Mouse (Mus musculus) bone marrow macrophage, adult 2 months (primary cell): ENCODE data around the gene Prr15l. TPM values are rescaled to one million over a fixed set of nuclear protein-coding genes. Genes with fewer than 3 reads are reported as not detected.

Source experiments
- H3K27ac ChIP-seq: 2 replicates; pipeline ENCODE4 v1.5.1; 2012; ENCODE audit warnings: low read depth, low read length; ENCODE audit not compliant: insufficient read depth
- H3K4me1 ChIP-seq: 2 replicates; pipeline ENCODE4 v1.6.1; 2012; ENCODE audit warnings: low read length; ENCODE audit not compliant: control insufficient read depth, insufficient read depth
- H3K4me3 ChIP-seq: 2 replicates; pipeline ENCODE4 v1.5.1; 2012; ENCODE audit warnings: mild to moderate bottlenecking, low read length, moderate library complexity; ENCODE audit not compliant: insufficient read depth
- CTCF ChIP-seq: IDR thresholded peaks from 2 replicates; pipeline ENCODE4 v1.5.1; 2012; ENCODE audit warnings: low read depth, mild to moderate bottlenecking, low read length, moderate library complexity
- POLR2A ChIP-seq: IDR thresholded peaks from 2 replicates; pipeline ENCODE4 v1.6.1; 2012; ENCODE audit warnings: mild to moderate bottlenecking, low read depth, low read length, borderline replicate concordance
- polyA plus RNA-seq: library from polyadenylated mRNA; stranded (reverse); fragments of >200 nt; gene quantifications from 2 replicates; pipeline ENCODE4 v1.2.4, GENCODE M21; 2012; ENCODE audit not compliant: missing spikeins, insufficient read depth, insufficient read length

Gene Prr15l
- polyA plus RNA-seq, 1 experiment = not detected

- TF ChIP-seq CTCF (no peak), POLR2A (no peak)
- Histone ChIP-seq H3K27ac (no peak overlapping the region), H3K4me1 (peaks cover 5% of the 10 kb centered on the region), H3K4me3 (no peak overlapping the region)
These were observed 53.6 kb downstream of the Prr15l start for GRCm38 (mm10) chr11:96981461-96981860.

- Histone ChIP-seq H3K4me1 (peaks cover 5% of the 10 kb centered on the region), H3K27ac (no peak overlapping the region), H3K4me3 (no peak overlapping the region)
- TF ChIP-seq CTCF (peak; percentile 75), POLR2A (no peak)
These were observed 54.5 kb downstream of the Prr15l start for GRCm38 (mm10) chr11:96982355-96982754.

GRCm38 (mm10) chr11:96982859-96983258, 55.0 kb downstream of the Prr15l start, which contains the start of gene Sp2:
Sp2 (minus strand) TSS chr11:96982959.
- H3K4me3 ChIP-seq = no peak within 1 kb of the TSS
- peaks cover 6% of the 10 kb centered on the region for H3K4me1 ChIP-seq
- no peak within 1 kb of the TSS for H3K27ac ChIP-seq
- no peak for TF ChIP-seq POLR2A
- no peak for TF ChIP-seq CTCF

GRCm38 (mm10) chr11:96984903-96985302, 57.0 kb downstream of the Prr15l start:
- Histone ChIP-seq H3K4me1 (peaks cover 7% of the 10 kb centered on the region), H3K27ac (no peak overlapping the region), H3K4me3 (no peak overlapping the region)
- TF ChIP-seq CTCF (no peak), POLR2A (no peak)

GRCm38 (mm10) chr11:96986463-96986862, 58.6 kb downstream of the Prr15l start:
- Histone ChIP-seq H3K4me3 (no peak overlapping the region), H3K27ac (no peak overlapping the region), H3K4me1 (peaks cover 7% of the 10 kb centered on the region)
- no peak for TF ChIP-seq CTCF
- TF ChIP-seq POLR2A = no peak

Other genes starting within 250 kb of the Prr15l start
- gene Snx11, start 150.5 kb upstream of the Prr15l start, polyA plus RNA-seq = 37.0 and 37.8 TPM in 2 replicates
- gene Cbx1, start 139.0 kb upstream of the Prr15l start, polyA plus RNA-seq = 51.4 and 57.5 TPM in 2 replicates
- 105 and 106 TPM in 2 replicates for gene Nfe2l1, start 98.1 kb upstream of the Prr15l start, polyA plus RNA-seq
- gene Copz2, start 78.2 kb upstream of the Prr15l start, polyA plus RNA-seq = 20.2 and 24.7 TPM in 2 replicates
- 26.3 and 30.0 TPM in 2 replicates for gene Cdk5rap3, start 11.6 kb upstream of the Prr15l start, polyA plus RNA-seq
- 17.5 and 18.1 TPM in 2 replicates for gene Pnpo, start 15.9 kb downstream of the Prr15l start, polyA plus RNA-seq
- 18.1 and 22.3 TPM in 2 replicates for gene Sp2, start 54.9 kb downstream of the Prr15l start, polyA plus RNA-seq
- 0.31 and 0.37 TPM in 2 replicates for gene Sp6, start 85.3 kb downstream of the Prr15l start, polyA plus RNA-seq
- 1.5 and 2.2 TPM in 2 replicates for gene Scrn2, start 101.8 kb downstream of the Prr15l start, polyA plus RNA-seq
- gene Lrrc46, start 113.3 kb downstream of the Prr15l start, polyA plus RNA-seq = not detected in 2 replicates
- 32.2 and 34.0 TPM in 2 replicates for gene Mrpl10, start 113.5 kb downstream of the Prr15l start, polyA plus RNA-seq
- gene Osbpl7, start 122.5 kb downstream of the Prr15l start, polyA plus RNA-seq = 8.5 and 9.2 TPM in 2 replicates
- gene Tbx21, start 187.2 kb downstream of the Prr15l start, polyA plus RNA-seq = not detected in 2 replicates
- gene Tbkbp1, start 223.4 kb downstream of the Prr15l start, polyA plus RNA-seq = 36.7 and 39.2 TPM in 2 replicates